Mouse (Mus musculus) mammary gland, adult 2 months (tissue): ENCODE measurements around the gene Dok5. TPM values are rescaled to one million over a fixed set of nuclear protein-coding genes. Genes with fewer than 3 reads are reported as not detected.

Experiments used
- polyA plus RNA-seq: library from polyadenylated mRNA; depleted of rRNA; stranded (reverse); fragments of >200 nt; gene quantifications from 2 replicates; pipeline ENCODE4 v1.2.3, GENCODE M21; 2012; ENCODE audit warnings: low replicate concordance; rRNA removed

The Dok5 gene
- polyA plus RNA-seq = 0.13 and 1.5 TPM in 2 replicates

DNA sequence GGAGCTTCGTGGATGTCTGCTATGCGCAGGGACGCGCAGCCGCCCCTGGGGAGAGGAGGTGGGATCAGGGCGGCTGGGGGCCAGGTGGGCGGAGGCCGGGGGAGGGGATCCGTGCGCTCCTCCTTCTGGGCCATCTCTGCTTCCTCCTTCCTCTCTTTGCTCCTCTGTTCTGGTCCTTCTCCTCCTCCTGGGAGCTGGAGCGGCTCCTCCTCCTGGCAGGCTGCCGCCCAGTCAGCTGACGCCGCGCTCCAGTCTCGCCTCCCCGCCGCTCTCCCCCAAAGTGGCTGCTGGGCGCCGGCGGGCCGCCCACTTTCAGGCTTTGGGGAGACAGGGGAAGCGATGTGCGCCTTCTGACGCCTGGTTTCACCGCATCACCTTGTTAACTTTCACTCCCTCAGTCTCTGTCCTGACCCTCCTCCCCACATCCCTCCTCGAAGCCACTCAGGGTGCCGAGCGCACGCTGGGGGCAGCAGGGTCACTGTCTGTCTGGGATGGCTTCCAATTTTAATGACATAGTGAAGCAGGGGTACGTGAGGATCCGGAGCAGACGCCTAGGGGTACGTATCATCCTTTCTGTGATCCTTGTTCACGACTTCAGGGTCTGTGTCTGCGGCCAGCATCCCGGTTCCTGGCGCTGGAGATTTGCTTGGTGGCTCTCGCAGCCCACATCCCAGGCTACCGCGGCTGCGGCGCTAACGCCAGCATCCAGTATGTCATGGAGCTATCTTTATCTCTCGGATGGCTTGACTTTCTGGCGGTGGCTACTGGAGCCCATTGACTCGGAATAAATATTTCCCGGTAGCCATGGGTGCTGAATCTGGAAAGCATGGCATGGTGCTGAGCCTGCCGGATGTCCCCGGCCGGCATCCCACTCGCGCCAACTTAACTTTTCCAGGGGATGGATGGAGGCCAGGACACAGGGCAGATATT, at the start of gene Dok5:
Dok5 (plus strand) TSS at position 176 of the 930 bp plus-strand sequence.

Other genes with a start within 250 kb of the Dok5 start
- gene Pfdn4, start 235.4 kb upstream of the Dok5 start, polyA plus RNA-seq = 3.7 and 5.4 TPM in 2 replicates
- gene Cyp24a1, start 234.7 kb upstream of the Dok5 start, polyA plus RNA-seq = not detected in 2 replicates
- not detected in 2 replicates for gene 4930470P17Rik, start 129.8 kb upstream of the Dok5 start, polyA plus RNA-seq